Mouse (Mus musculus) megakaryocyte-erythroid progenitor cell, adult 5 weeks (primary cell): ENCODE measurements around the gene Plxnc1. TPM values are rescaled to one million over a fixed set of nuclear protein-coding genes. Genes with fewer than 3 reads are reported as not detected.

Source experiments
- polyA plus RNA-seq: library from polyadenylated mRNA; stranded (reverse); fragments of >175 nt; gene quantifications from 2 replicates; pipeline ENCODE4 v1.2.3, GENCODE M21; 2012

Gene Plxnc1
- polyA plus RNA-seq: 13.4 and 17.8 TPM in 2 replicates

GRCm38 (mm10) chr10:94944691-94945205 is at the start of gene Plxnc1:
Gene Plxnc1, minus strand, starts transcription at chr10:94944835.

